Mouse (Mus musculus): Measurements from ENCODE around the gene Mindy4.

- no peak for TF ChIP-seq POLR2A (IDR thresholded peaks at IDR 0.05; ENCODE audit: low read depth, low read length)
- TF ChIP-seq CTCF (IDR thresholded peaks at IDR 0.05; ENCODE audit: extremely low read depth, insufficient read depth, insufficient read length, insufficient replicate concordance), result no peak
Observed at GRCm38 (mm10) chr6:55362663-55363062, 159.5 kb downstream of the Mindy4 start.
